Mouse (Mus musculus) ES-Bruce4 (cell line): ENCODE measurements around the gene Hsd17b3.

Experiments used
- CTCF ChIP-seq: IDR thresholded peaks from one replicate; pipeline ENCODE4 v1.8.1; 2011; ENCODE audit warnings: low read depth, low read length
- POLR2A ChIP-seq: IDR thresholded peaks from one replicate; pipeline ENCODE4 v1.8.1; 2011; ENCODE audit warnings: low read length; ENCODE audit not compliant: insufficient read depth

GRCm38 (mm10) chr13:64100186-64100585 is 11.2 kb upstream of the Hsd17b3 start:
- TF ChIP-seq POLR2A (no peak), CTCF (no peak)
